Mouse (Mus musculus) bone marrow macrophage, adult 2 months (primary cell): Measurements from ENCODE around the gene Tor4a.

Experiments used
- CTCF ChIP-seq: IDR thresholded peaks from 2 replicates; pipeline ENCODE4 v1.5.1; 2012; ENCODE audit warnings: low read depth, mild to moderate bottlenecking, low read length, moderate library complexity
- POLR2A ChIP-seq: IDR thresholded peaks from 2 replicates; pipeline ENCODE4 v1.6.1; 2012; ENCODE audit warnings: mild to moderate bottlenecking, low read depth, low read length, borderline replicate concordance

- TF ChIP-seq CTCF = no peak
- no peak for TF ChIP-seq POLR2A
These were observed 32.4 kb upstream of the Tor4a start for GRCm38 (mm10) chr2:25228995-25229530.
